Mouse (Mus musculus): Measurements from ENCODE around the gene Megf6. TPM values are rescaled to one million over a fixed set of nuclear protein-coding genes. Genes with fewer than 3 reads are reported as not detected.

Gene Megf6
- total RNA-seq, 1 experiment = 5.6 TPM

DNA sequence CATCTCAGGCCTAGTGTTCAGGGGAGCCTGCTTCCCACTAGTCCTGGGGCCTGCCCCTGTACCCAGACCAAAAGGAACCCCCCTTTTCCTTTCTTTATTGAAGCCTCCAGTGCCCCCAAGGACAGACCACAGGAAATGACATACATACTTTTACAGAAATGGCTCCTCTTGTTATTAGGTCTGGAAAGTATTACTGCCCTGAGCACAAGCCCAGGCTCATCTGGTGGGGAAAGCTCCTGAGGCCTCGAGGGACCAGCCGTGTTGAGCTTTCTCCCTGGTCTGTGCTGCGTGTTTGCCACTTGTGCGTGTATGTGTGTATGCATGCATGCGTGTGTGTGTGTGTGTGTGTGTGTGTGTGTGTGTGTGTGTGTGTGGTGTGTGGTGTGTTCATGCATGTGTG lies 90.2 kb downstream of the Megf6 start:
- H3K9me3 ChIP-seq (ENCODE audit: control insufficient read depth, insufficient read depth, low read depth, low read length) = no peaks in the 10 kb centered on the region
- H3K27ac ChIP-seq (ENCODE audit: insufficient read depth, low read depth, low read length, poor library complexity, severe bottlenecking) = no peak overlapping the region
- TF ChIP-seq ZC3H11A (IDR thresholded peaks at IDR 0.05; ENCODE audit: borderline replicate concordance, low read depth, low read length) (no peak), MAFK (IDR thresholded peaks at IDR 0.05; ENCODE audit: insufficient read depth, low read depth, low read length) (no peak), HCFC1 (IDR thresholded peaks at IDR 0.05; ENCODE audit: borderline replicate concordance, insufficient read depth, low read length) (no peak), ZNF384 (IDR thresholded peaks at IDR 0.05; ENCODE audit: low read depth, low read length) (no peak), CHD2 (IDR thresholded peaks at IDR 0.05; ENCODE audit: low read depth, low read length) (no peak)
- no peaks in the 10 kb centered on the region for H3K36me3 ChIP-seq (ENCODE audit: control insufficient read depth, insufficient read depth, low read length, poor library complexity, severe bottlenecking)
- in situ Hi-C loops (cut with MboI; ENCODE audit: low sequenced_read_pairs in 2 of 2, unreplicated experiment in 2 of 2) = no loop called here
- H3K4me1 ChIP-seq (ENCODE audit: control insufficient read depth in 2 of 2, insufficient read depth in 2 of 2, low read length in 2 of 2, poor library complexity in 1 of 2) = no peaks in the 10 kb centered on the region
- no peak overlapping the region for H3K9ac ChIP-seq (ENCODE audit: insufficient read depth, low read depth, low read length, poor library complexity, severe bottlenecking)
- no peak for DNase-seq (ENCODE audit: low read depth, low spot score)
- no peak overlapping the region for H3K4me3 ChIP-seq (ENCODE audit: insufficient read depth in 1 of 2, low read depth in 1 of 2, low read length in 2 of 2, poor library complexity in 1 of 2, severe bottlenecking in 1 of 2)

DNA sequence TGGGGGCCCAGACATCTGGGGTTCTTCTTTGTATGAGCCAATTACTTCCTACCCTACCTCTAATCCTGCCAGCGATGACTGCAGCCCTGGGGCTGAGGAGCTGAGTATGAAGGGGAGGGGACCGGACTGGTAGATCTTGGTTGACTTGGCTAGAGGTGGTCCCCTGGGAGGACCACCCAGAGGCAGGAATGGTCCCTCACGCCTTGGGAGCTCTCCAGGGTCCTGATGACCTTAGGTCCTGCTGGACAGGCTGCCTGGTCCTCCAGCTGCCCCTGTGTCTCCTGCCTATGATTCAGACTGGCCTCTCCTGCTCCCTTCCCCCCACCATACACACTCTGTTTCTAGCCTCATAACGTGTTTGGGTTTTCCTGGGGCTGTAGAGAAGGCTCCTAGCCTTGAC lies 91.5 kb downstream of the Megf6 start:
- no peak overlapping the region for H3K9ac ChIP-seq (ENCODE audit: insufficient read depth, low read depth, low read length, poor library complexity, severe bottlenecking)
- TF ChIP-seq ZNF384 (IDR thresholded peaks at IDR 0.05; ENCODE audit: low read depth, low read length) = no peak
- TF ChIP-seq ZC3H11A (IDR thresholded peaks at IDR 0.05; ENCODE audit: borderline replicate concordance, low read depth, low read length) = no peak
- no peak for TF ChIP-seq HCFC1 (IDR thresholded peaks at IDR 0.05; ENCODE audit: borderline replicate concordance, insufficient read depth, low read length)
- TF ChIP-seq MAFK (IDR thresholded peaks at IDR 0.05; ENCODE audit: insufficient read depth, low read depth, low read length) = no peak
- no peak for TF ChIP-seq CHD2 (IDR thresholded peaks at IDR 0.05; ENCODE audit: low read depth, low read length)
- in situ Hi-C loops (cut with MboI; ENCODE audit: low sequenced_read_pairs in 2 of 2, unreplicated experiment in 2 of 2) = no loop called here
- no peak overlapping the region for H3K4me3 ChIP-seq (ENCODE audit: insufficient read depth in 1 of 2, low read depth in 1 of 2, low read length in 2 of 2, poor library complexity in 1 of 2, severe bottlenecking in 1 of 2)
- H3K9me3 ChIP-seq (ENCODE audit: control insufficient read depth, insufficient read depth, low read depth, low read length) = no peaks in the 10 kb centered on the region
- no peak for DNase-seq (ENCODE audit: low read depth, low spot score)
- no peak overlapping the region for H3K27ac ChIP-seq (ENCODE audit: insufficient read depth, low read depth, low read length, poor library complexity, severe bottlenecking)
- H3K4me1 ChIP-seq (ENCODE audit: control insufficient read depth in 2 of 2, insufficient read depth in 2 of 2, low read length in 2 of 2, poor library complexity in 1 of 2) = no peaks in the 10 kb centered on the region
- H3K36me3 ChIP-seq (ENCODE audit: control insufficient read depth, insufficient read depth, low read length, poor library complexity, severe bottlenecking) = no peaks in the 10 kb centered on the region

- Histone ChIP-seq H3K27ac (ENCODE audit: insufficient read depth, low read depth, low read length, poor library complexity, severe bottlenecking) (no peak overlapping the region), H3K9ac (ENCODE audit: insufficient read depth, low read depth, low read length, poor library complexity, severe bottlenecking) (no peak overlapping the region), H3K4me1 (ENCODE audit: control insufficient read depth in 2 of 2, insufficient read depth in 2 of 2, low read length in 2 of 2, poor library complexity in 1 of 2) (no peaks in the 10 kb centered on the region), H3K4me3 (ENCODE audit: insufficient read depth in 1 of 2, low read depth in 1 of 2, low read length in 2 of 2, poor library complexity in 1 of 2, severe bottlenecking in 1 of 2) (no peak overlapping the region), H3K9me3 (ENCODE audit: control insufficient read depth, insufficient read depth, low read depth, low read length) (no peaks in the 10 kb centered on the region), H3K36me3 (ENCODE audit: control insufficient read depth, insufficient read depth, low read length, poor library complexity, severe bottlenecking) (no peaks in the 10 kb centered on the region)
- in situ Hi-C loops (cut with MboI; ENCODE audit: low sequenced_read_pairs in 2 of 2, unreplicated experiment in 2 of 2) = no loop called here
- TF ChIP-seq MAFK (IDR thresholded peaks at IDR 0.05; ENCODE audit: insufficient read depth, low read depth, low read length) = no peak
- TF ChIP-seq CHD2 (IDR thresholded peaks at IDR 0.05; ENCODE audit: low read depth, low read length) = no peak
- TF ChIP-seq ZNF384 (IDR thresholded peaks at IDR 0.05; ENCODE audit: low read depth, low read length) = no peak
- no peak for TF ChIP-seq ZC3H11A (IDR thresholded peaks at IDR 0.05; ENCODE audit: borderline replicate concordance, low read depth, low read length)
- no peak for TF ChIP-seq HCFC1 (IDR thresholded peaks at IDR 0.05; ENCODE audit: borderline replicate concordance, insufficient read depth, low read length)
- DNase-seq (ENCODE audit: low read depth, low spot score) = no peak
These were observed 97.0 kb downstream of the Megf6 start for GRCm38 (mm10) chr4:154267511-154267910.

DNA sequence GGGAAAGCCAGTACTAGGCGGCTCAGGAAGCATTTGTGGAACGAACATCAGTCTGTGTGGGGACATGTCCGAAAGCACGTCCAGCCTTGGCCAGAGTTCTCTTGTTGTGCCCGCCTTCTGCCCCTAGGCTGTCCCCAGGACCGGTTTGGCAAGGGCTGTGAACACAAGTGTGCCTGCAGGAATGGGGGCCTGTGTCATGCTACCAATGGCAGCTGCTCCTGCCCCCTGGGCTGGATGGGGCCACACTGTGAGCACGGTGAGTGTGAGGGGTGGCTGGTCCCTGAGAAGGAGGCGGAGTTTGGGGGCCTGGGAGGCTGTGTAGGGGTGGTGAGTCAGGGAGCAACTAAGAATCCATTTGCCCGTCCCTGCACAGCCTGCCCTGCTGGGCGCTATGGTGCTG lies 99.0 kb downstream of the Megf6 start:
- Histone ChIP-seq H3K4me3 (ENCODE audit: insufficient read depth in 1 of 2, low read depth in 1 of 2, low read length in 2 of 2, poor library complexity in 1 of 2, severe bottlenecking in 1 of 2) (no peak overlapping the region), H3K9me3 (ENCODE audit: control insufficient read depth, insufficient read depth, low read depth, low read length) (no peaks in the 10 kb centered on the region), H3K36me3 (ENCODE audit: control insufficient read depth, insufficient read depth, low read length, poor library complexity, severe bottlenecking) (no peaks in the 10 kb centered on the region), H3K9ac (ENCODE audit: insufficient read depth, low read depth, low read length, poor library complexity, severe bottlenecking) (no peak overlapping the region), H3K4me1 (ENCODE audit: control insufficient read depth in 2 of 2, insufficient read depth in 2 of 2, low read length in 2 of 2, poor library complexity in 1 of 2) (no peaks in the 10 kb centered on the region), H3K27ac (ENCODE audit: insufficient read depth, low read depth, low read length, poor library complexity, severe bottlenecking) (no peak overlapping the region)
- no peak for DNase-seq (ENCODE audit: low read depth, low spot score)
- in situ Hi-C loops (cut with MboI; ENCODE audit: low sequenced_read_pairs in 2 of 2, unreplicated experiment in 2 of 2) = no loop called here
- TF ChIP-seq CHD2 (IDR thresholded peaks at IDR 0.05; ENCODE audit: low read depth, low read length) (no peak), HCFC1 (IDR thresholded peaks at IDR 0.05; ENCODE audit: borderline replicate concordance, insufficient read depth, low read length) (no peak), ZNF384 (IDR thresholded peaks at IDR 0.05; ENCODE audit: low read depth, low read length) (no peak), ZC3H11A (IDR thresholded peaks at IDR 0.05; ENCODE audit: borderline replicate concordance, low read depth, low read length) (no peak), MAFK (IDR thresholded peaks at IDR 0.05; ENCODE audit: insufficient read depth, low read depth, low read length) (no peak)

- DNase-seq (ENCODE audit: low read depth, low spot score) = peak; percentile 76
- in situ Hi-C loops (cut with MboI; ENCODE audit: low sequenced_read_pairs in 2 of 2, unreplicated experiment in 2 of 2) = no loop called here
- Histone ChIP-seq H3K4me1 (ENCODE audit: control insufficient read depth in 2 of 2, insufficient read depth in 2 of 2, low read length in 2 of 2, poor library complexity in 1 of 2) (no peaks in the 10 kb centered on the region), H3K27ac (ENCODE audit: insufficient read depth, low read depth, low read length, poor library complexity, severe bottlenecking) (no peak overlapping the region), H3K9me3 (ENCODE audit: control insufficient read depth, insufficient read depth, low read depth, low read length) (no peaks in the 10 kb centered on the region), H3K9ac (ENCODE audit: insufficient read depth, low read depth, low read length, poor library complexity, severe bottlenecking) (no peak overlapping the region), H3K4me3 (ENCODE audit: insufficient read depth in 1 of 2, low read depth in 1 of 2, low read length in 2 of 2, poor library complexity in 1 of 2, severe bottlenecking in 1 of 2) (no peak overlapping the region), H3K36me3 (ENCODE audit: control insufficient read depth, insufficient read depth, low read length, poor library complexity, severe bottlenecking) (no peaks in the 10 kb centered on the region)
- no peak for TF ChIP-seq ZNF384 (IDR thresholded peaks at IDR 0.05; ENCODE audit: low read depth, low read length)
- TF ChIP-seq ZC3H11A (IDR thresholded peaks at IDR 0.05; ENCODE audit: borderline replicate concordance, low read depth, low read length) = peak; percentile 75
These were observed 102.5 kb downstream of the Megf6 start for GRCm38 (mm10) chr4:154273000-154273399.
